Mouse (Mus musculus) lung, postnatal 0 days (tissue): Measurements from ENCODE around the gene Scd1.

Experiments used
- CTCF ChIP-seq: IDR thresholded peaks from 2 replicates; pipeline ENCODE4 v1.5.1; 2016; ENCODE audit warnings: antibody characterized with exemption, mild to moderate bottlenecking
- EP300 ChIP-seq: IDR thresholded peaks from 2 replicates; pipeline ENCODE4 v1.6.1; 2016; ENCODE audit warnings: antibody characterized with exemption, mild to moderate bottlenecking, control low read depth

DNA sequence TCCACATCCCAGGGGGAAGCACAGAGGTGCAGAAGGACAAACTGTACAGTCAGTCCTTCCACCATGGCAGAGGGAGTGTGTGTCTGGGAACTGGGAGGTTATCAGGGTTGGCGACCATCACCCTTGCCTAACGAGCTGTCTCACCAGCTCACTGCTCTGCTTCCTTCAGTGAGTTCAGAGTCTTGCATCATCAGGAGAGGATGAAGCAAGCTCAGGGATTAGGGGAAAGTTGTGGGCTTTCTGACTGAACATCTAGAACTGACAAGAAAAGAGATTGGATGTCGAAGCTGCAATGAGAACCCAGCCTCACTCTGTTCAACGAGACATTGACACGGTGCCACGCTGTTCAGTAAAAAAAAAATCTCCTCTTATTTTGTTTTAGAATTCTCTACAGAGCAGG lies 30.3 kb upstream of the Scd1 start:
- TF ChIP-seq CTCF (no peak), EP300 (no peak)
